Mouse (Mus musculus): ENCODE data around the gene Polr1d. TPM values are rescaled to one million over a fixed set of nuclear protein-coding genes. Genes with fewer than 3 reads are reported as not detected.

Gene Polr1d
- total RNA-seq, 2 experiments from 2014 or later = 68.6 to 72.4 TPM

DNA sequence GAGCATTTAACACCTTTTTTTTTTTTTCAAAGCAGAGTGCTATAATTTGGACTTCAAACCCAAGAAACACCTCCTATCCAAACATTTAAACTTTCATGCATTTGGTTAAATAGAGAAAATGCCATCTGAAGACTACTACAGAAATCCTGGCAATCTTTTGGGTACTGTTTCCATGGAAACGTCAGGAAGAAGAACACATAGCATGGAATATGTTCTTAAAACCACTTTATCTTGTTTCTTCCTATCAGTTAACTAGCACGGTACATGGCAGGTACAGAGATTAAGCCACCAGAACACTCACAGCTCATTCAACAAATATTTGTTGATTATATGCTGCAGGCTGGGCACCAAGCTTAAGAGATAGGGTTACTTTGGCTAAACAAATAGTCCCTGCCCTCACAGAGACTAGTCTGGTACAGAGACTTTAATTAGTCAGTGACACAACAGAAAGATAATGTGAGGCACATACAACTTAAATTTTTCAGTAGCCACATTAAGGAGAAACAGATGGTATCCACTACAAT, 22.0 kb upstream of the Polr1d start:
- DNase-seq (ENCODE audit: extremely low spot score in 1 of 2, low spot score in 1 of 2) = no peak

DNA sequence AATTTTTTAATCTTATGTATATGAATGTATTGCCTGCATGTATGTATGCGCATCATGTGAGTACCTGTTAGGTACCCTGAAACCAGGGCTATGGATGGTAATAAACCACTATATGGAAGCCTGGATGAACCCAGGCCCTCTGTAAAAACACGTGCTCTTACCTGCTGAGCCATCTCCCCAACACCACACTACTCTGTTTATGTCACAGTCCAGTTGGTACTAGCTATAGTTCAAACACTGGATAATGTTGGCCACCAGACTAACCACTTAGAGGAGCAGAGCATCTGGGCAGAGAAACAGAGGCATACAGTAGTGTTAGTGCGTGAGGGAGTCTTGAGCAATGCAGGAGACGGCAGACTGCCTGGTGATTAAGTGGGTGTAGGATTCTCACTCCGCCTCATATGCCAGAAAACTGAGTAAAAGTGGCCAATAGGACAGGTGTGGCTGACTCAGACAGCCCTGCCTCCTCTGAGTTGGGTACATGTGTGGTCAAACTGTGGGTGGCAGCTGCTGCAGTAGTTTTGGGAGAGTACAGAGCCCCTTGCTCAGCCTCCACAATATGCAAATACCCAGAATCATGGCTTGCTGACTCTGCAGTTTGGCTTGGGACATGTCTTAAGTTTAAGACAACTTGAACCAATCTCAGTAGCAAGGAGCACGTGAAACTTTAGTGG, 21.1 kb upstream of the Polr1d start:
- no peak for DNase-seq (ENCODE audit: extremely low spot score in 1 of 2, low spot score in 1 of 2)

DNA sequence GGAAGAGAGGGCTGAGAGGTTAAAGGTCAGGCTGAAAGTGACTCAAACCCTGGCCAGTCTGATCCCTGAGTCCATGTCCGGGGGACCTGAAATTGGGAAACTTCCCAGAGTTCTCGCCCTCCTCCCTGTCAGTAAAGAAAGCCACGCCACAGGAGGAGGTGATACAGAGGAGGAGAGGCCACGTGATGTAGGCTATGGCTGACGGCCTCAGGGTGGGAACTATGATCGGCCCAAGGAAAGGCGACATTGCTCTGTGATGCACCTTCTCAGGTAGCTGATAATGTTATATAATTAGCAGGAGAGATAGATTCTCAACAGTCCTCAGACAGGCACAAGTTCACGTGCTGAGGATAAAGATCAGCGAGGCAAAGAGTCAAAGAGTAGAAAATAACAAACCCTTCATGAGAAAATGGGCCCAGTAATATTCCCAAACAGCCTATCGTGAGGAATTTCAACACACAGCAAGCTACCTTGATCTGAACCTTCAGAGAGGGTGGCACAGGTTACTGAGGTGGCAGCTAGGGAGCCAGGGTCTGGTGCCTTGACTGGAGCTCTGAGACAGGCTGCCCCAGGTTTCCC, 20.0 kb upstream of the Polr1d start:
- DNase-seq (ENCODE audit: extremely low spot score in 1 of 2, low spot score in 1 of 2) = no peak

DNA sequence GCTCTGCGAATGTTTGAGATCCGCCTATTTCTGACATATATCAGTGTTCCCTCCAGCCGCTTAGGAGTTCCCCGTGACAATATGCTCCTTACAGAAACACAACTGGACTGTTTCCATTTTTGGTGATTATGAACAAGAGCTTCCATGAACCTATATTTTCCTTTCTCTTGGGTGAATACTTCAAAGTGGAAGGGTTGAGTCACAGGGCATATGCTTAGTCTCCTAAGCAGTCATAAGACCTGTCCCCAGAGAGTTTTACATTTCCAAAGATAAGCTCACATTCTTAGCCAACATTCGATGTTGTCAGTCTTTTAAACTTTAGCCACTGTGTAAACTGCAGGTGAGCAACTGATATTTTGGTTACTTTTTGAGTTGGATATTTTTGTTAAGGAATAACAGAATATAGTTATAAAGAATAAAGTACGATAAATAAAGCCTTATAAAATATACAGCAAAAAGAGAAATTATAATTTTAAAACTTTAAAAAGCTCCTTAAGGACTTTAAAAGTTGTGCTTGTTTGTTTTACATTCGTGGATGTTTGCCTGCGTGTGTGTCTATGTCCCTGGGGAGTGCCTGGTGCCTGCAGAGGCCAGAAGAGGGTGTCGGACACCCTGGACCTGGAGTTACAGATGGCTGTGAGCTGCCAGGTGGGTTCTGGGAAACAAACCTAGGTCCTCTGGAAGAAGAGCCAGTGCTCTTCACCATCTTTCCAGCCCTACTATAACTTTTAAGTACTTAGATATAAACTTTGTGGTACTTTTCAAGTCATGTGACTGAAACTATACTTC, 19.0 kb upstream of the Polr1d start:
- DNase-seq (ENCODE audit: extremely low spot score in 1 of 2, low spot score in 1 of 2) = no peak

DNA sequence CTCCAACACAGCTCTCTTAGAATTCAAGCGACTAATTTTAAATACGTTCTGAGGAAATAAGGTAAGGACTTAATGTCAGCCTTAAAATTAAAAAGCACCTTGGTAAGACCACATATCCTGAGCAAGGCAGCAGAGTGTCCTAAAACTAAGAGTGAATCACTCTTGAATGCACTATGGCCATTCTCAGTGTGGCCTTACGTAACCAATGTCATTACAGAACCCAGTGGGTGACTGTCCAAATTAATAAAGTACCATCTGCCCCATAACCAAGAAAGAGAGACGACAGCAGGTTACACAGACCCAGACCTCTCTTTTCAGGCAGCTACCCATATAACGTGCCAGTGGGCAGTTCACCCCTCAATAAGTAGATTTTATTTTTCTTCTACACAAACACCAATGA, 18.2 kb upstream of the Polr1d start:
- DNase-seq (ENCODE audit: extremely low spot score in 1 of 2, low spot score in 1 of 2) = no peak

DNA sequence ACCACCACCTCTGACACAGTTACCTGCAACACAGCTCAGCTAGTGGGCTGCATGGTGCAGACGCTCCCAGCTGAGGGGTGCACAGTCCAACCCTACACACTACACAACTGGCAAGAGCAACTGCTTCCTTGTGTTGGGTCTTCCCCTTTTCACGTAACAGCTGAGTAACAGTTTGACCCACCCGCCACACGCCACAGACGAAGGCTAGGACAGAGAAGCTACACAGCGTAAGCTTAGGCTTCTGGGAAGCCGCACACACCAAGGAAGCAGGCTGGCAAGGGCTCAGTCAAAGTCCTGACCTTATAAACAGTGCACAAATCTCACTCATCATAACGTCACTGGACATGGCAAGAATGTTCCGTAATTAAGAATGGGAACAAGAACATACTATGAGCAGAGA, 17.5 kb upstream of the Polr1d start:
- no peak for DNase-seq (ENCODE audit: extremely low spot score in 1 of 2, low spot score in 1 of 2)

DNA sequence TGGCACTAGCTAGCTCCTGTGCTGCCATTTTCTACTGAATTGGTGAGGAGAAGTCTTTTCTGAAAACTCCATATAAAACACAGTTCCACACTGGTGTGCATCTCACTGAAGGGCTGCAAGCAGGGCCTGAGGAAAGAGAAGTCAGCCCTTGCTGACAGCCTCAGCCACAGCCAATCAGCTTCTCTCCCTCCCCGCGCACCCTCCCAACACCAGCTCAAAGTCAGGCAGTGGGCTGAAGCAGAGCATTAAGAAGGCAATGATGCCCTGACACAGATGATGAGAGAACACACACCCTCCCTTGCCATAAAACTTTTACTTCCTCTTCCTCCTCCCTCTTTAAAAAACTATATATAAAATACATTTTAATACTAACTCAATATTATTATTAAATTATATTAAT, 16.8 kb upstream of the Polr1d start:
- DNase-seq (ENCODE audit: extremely low spot score in 1 of 2, low spot score in 1 of 2) = no peak

DNA sequence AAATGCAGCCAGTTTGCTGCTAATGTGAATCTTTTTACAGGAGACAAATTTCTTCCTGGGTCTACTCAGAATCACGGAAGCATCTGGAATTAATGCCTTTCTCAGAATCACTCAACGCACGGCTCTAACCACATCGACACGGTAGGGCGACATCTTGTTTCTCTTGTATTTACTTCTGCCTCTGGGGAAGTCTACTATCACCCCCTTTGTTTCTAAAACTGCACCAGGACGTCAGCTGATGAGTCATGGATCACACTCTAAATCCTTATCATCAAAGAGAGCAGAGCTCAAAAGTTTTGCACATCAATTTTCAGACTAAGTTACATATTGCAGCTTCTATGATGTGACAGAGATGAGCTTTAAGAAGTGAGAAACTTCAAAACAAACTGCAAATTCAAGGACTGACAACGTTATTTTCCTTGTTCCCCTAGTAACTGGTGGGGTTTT, 13.6 kb upstream of the Polr1d start:
- no peak for DNase-seq (ENCODE audit: extremely low spot score in 1 of 2, low spot score in 1 of 2)

DNA sequence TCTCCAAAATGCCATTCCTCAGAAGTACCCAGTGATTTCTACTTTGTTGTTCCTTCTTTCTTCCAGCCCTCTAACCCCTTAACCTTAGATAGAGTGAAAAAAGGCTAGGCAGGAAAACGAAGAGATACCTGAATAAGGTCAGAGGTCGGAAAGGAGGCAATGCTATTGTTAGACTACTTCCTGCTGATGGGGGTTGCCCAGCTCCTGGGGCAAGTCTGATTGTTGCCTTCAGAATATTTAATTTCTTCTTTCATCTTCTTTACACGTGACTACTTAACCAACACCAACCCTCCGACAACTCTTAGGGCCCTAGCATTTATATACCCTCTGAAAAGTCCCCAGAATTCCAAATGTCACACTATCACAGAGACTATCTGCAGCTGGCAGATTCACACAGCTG, 10.7 kb upstream of the Polr1d start:
- DNase-seq (ENCODE audit: extremely low spot score in 1 of 2, low spot score in 1 of 2) = no peak

DNA sequence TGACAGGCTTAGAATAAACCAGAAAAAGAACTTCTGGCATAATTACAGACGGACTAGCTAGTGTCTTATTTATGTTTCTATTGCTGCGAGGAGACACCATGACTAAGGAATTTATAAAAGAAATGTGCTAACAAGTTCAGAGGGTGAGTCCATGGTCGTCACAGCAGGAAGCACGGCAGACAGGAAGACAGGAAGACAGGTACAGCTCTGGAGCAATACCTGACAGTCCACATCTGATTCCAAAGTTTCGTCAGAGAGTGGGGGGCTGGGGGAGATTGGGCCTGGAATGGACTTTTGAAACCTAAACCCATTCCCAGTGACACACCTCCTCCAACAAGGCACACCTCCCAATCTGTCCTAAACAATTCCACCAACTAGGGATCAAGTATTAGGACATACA, 9.9 kb upstream of the Polr1d start:
- DNase-seq (ENCODE audit: extremely low spot score in 1 of 2, low spot score in 1 of 2) = no peak

DNA sequence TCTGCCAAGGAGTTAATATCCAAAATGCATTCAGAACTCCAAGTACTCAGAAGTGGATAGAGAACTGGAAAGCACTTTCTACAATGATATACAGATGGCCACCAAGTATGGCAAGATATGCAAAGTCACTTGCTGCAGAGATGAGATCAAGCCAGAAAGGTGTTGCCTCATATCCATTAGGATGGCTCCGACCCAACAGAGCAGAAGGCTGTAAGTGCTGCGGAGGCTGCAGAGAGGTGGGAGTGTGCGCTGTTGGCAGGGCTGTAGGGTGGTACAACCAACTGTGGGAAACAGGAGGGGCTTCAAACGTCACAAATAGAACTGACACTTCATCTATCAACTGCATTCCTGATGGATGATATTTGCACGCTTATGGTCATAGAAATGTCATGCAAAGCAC, 8.0 kb upstream of the Polr1d start:
- DNase-seq (ENCODE audit: extremely low spot score in 1 of 2, low spot score in 1 of 2) = peak in 1 of 2 experiments; percentile 54

DNA sequence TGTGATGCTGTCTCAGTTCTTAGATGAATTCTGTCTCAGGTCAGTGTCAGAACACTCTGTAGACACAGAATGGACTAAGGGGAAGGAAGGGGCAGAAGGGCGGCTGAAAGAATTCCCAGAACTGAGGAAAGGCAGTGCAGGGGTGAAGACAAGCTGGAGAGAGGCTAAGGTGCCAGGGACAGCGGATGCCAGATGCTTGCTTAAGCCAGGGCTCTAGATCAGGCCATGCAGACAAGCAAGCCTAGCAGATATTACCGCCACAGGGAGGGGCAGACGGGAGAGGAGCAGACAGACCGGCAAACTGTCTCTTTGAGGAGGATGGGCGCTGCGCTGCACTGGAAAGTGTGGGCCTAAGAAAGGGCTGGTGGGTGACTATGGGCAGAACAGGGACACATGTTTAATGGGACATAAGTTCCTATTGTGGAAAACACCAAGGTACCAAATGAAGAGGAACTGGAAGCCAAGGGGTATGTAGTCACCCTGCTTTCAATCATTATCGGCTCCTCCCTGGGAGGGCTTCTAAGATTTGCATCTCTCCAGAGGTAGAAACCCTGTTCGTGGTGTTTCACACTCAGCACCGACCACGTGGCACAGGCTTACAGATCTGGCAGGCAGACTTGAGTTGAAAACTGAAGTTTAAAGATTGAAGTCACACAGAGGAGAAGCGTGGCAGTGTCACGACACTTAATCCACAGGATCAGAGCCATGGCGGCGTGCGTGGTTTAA, 5.9 kb upstream of the Polr1d start:
- DNase-seq (ENCODE audit: extremely low spot score in 1 of 2, low spot score in 1 of 2) = no peak

DNA sequence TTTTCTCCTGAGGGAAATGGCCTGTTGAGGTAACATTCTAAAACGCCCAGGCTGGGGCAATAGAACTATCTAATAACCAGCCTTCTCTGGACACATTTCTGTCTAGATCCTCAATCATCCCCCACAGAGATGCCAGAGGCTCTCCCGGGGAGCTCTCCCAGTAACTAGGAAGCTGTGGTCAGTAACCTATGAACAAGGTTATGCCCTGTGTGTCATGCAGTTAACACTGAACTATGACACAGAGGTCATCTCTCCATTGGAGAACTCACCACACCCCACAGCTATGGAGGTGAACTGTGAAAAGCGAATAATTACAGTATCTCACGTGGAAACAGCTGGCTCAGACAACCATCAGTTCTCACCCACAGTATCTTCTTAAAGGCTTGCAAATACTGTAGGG, 5.0 kb upstream of the Polr1d start:
- DNase-seq (ENCODE audit: extremely low spot score in 1 of 2, low spot score in 1 of 2) = no peak

DNA sequence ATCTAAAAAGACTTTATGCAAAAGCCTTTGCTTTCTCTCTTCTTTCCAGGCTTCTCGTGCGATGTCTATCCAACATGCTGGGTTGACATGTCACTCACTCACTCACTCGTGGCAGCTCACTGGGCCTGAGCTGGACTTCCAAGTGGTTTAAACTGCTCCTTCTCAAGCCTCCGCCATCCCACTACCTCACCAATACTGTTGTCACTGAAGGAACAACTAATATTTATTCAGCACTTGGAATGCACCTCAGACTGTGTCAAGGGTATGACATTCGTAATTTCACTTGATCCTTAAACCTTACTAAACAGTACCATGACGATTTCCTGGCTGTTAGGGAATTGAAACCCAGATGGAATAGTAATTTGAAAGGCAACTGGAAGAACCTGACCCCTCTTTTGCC, 3.0 kb upstream of the Polr1d start:
- DNase-seq (ENCODE audit: extremely low spot score in 1 of 2, low spot score in 1 of 2) = no peak

DNA sequence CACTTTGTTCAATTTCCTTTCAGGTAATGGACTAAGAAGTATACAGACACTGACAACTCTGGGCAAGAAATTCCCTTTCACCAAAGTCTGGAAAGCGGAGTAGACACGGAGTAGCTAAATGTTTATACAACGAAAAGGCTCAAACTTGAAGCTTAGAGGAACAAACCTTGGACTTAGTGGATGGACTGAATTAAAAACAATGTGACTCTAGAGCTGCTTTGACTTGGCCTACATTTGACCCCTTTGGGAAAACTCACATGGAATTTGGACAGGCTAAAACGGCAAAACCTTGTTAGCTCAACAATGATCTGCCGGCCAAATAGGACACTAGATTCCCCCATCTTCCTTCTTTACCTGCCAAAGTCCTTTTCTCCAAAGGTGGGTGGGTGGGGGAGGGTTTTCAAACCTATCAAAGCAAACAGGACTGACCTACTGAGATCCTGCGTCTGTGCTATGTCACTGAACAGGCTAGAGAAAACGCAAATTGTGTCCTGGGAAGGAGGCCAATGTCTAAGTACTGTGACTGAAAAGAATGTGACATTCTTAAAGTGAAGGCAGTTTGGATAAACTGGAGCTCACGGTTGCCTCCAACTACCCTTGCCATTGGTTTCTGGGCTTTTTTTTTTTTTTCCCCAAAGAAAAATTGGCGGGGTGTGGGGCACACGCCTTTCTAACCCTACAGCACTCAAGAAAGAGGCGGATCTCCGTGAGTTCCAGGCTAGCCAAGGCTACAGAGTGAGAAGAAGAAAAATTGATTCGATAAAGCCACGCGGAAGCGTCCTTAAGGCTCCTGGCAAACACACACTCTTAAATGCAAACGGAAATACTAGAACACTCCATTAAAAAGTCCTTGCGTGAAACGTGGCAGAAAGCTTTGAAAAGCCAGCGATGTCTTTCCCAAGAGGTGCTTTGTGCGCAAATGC, 1.5 kb upstream of the Polr1d start:
- DNase-seq (ENCODE audit: extremely low spot score in 1 of 2, low spot score in 1 of 2) = no peak

DNA sequence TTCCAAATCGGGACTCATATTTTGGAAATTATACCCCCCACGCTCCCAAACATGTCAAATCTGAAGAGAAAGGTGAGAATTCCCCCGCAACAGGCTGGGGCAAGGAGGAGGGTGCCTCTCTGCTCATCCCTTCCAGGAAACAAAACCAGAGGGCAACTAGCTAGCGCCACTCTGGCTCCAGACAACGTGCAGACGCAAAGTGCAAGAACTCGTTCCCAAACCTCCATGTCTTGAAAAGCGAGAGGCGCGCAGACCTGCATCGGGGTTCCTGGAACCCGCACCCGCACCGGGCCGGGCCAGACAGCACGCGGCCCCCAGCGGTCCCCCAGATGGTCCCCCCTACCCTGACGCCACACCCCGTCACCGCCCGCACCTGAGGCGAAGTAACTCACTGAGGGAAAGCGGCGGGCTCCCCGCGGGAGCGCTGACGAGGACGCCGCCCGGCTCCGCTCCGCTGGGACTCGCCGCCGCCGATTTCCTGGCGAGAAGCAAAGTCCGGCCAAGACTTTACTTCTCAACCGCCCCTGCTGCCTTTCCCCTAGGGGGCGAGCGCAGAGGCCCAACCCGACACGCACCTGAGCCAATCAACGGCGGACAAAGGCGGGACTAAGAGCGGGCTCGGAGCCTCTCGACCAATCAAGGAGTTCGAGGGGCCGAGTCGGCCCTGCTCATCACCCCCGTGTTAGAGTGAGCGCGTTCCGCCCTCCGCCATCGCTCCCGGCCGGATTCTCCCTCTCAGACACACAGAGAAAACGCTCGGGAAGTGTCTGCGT, 638 bp upstream of the Polr1d start, which contains the start of gene Lnx2:
Lnx2 (minus strand) TSS at position 561 of the 773 bp plus-strand sequence.
- DNase-seq (ENCODE audit: extremely low spot score in 1 of 2, low spot score in 1 of 2) = peak; percentile 88 to 95

DNA sequence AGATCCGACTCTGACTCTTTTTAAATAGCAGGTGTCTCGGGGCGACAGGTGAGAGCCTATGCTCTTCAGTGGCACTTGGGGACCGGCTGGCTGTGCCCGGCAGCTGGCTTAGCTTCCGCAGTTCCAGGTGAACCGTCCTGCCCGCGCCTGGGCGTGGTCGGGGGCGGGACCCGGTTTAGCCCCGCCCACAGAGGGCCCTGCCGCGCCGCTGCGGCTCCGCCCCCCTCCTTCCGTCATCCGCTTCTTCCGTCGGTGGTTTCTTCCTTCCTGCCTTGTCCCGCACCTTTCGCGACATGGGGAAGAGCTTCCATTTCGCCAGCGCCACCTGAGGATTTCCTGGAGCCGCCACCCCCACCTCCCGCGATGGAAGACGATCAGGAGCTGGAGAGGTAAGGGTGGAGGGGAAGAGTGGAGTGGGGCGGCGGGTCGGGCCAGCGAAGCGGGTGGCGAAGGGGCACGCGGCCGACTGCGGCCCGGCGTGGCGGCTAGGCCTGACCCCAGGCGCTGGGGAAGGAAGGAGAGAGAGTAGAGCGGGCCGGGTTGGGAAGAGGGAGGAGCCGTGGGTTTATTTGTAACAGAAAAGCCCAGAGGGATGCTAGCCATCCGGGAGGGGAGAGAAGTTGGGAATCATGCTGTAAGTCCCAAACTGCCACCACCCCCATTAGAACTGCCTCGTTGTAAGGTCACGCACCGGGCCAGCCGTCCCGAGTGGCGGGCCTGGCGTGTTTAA, 620 bp downstream of the Polr1d start:
- DNase-seq (ENCODE audit: extremely low spot score in 1 of 2, low spot score in 1 of 2) = peak; percentile 81 to 85
